Mouse (Mus musculus) kidney, embryonic 15.5 days (tissue): ENCODE results near the gene Supt3. TPM values are rescaled to one million over a fixed set of nuclear protein-coding genes. Genes with fewer than 3 reads are reported as not detected.
A peak's percentile ranks its signal among the peaks of the same experiment; 100 is the strongest.

Source experiments
- ATAC-seq: fragments of 200-750 bp; cut with Nextera tagmentation; replicated peaks from 2 replicates; pipeline ENCODE4 v1.8.0; 2017; ENCODE audit warnings: moderate TSS enrichment; ENCODE audit not compliant: low FRiP score
- H3K27ac ChIP-seq: fragments of 300-500 bp; sonication (generic); 2 replicates; pipeline ENCODE4 v1.5.1; 2015; ENCODE audit warnings: mild to moderate bottlenecking, inconsistent platforms
- H3K27me3 ChIP-seq: fragments of 300-500 bp; sonication (generic); 2 replicates; pipeline ENCODE4 v1.6.1; 2015; ENCODE audit warnings: inconsistent platforms
- H3K36me3 ChIP-seq: fragments of 300-500 bp; sonication (generic); 2 replicates; pipeline ENCODE4 v1.6.1; 2015; ENCODE audit warnings: inconsistent platforms
- H3K4me1 ChIP-seq: fragments of 300-500 bp; sonication (generic); 2 replicates; pipeline ENCODE4 v1.6.1; 2015; ENCODE audit warnings: inconsistent platforms
- H3K4me2 ChIP-seq: fragments of 300-500 bp; sonication (generic); 2 replicates; pipeline ENCODE4 v1.6.1; 2015; ENCODE audit warnings: moderate library complexity, mild to moderate bottlenecking, inconsistent platforms
- H3K4me3 ChIP-seq: fragments of 300-500 bp; sonication (generic); replicated peaks from 2 replicates; pipeline ENCODE4 v1.5.1; 2015; ENCODE audit warnings: mild to moderate bottlenecking, inconsistent platforms
- H3K9ac ChIP-seq: fragments of 300-500 bp; sonication (generic); 2 replicates; pipeline ENCODE4 v1.6.1; 2015; ENCODE audit warnings: mild to moderate bottlenecking, inconsistent platforms
- H3K9me3 ChIP-seq: fragments of 300-500 bp; sonication (generic); replicated peaks from 2 replicates; pipeline ENCODE4 v1.6.1; 2016; ENCODE audit warnings: inconsistent platforms
- WGBS: fragments of 180-500 bp; shearing (Covaris S2); methylation state at CpG from one replicate; pipeline ENCODE4 v1.1.7; 2015; ENCODE audit warnings: mixed read lengths; 5-methylcytosine and 5-hydroxymethylcytosine counted together
- polyA plus RNA-seq: library from polyadenylated mRNA; unstranded; fragments of >200 nt; fragmentation: Nextera tagmentation; extraction: Ambion mirVana; gene quantifications from 2 replicates; pipeline ENCODE4 v1.2.1, GENCODE M21; 2015

Gene Supt3
- polyA plus RNA-seq, 1 experiment from 2014 or later = 22.4 TPM

DNA sequence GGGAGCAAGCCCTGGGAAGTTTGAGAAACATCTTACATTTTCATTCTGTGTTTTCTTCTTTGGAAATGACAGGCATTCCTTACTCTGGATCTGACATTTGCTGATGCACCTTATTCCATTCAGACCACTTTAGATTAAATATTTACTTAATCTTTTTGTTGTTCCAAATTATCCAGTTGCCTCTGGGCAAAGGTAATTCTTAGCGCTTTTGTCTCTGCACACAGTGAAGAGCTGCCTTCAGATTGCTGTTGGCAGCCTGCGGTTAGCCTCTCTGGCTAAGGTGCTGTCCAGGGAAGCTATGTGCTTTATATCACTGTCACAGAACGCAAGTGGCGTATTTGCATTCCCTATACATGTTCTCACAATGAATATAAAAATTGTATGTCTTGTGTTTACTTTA is 226.4 kb downstream of the Supt3 start:
- no peaks in the 10 kb centered on the region for H3K36me3 ChIP-seq
- no peaks in the 10 kb centered on the region for H3K9me3 ChIP-seq
- H3K4me3 ChIP-seq = no peak overlapping the region
- no peak overlapping the region for H3K27ac ChIP-seq
- no peak overlapping the region for H3K4me2 ChIP-seq
- no peak for ATAC-seq
- no peaks in the 10 kb centered on the region for H3K4me1 ChIP-seq
- no peaks in the 10 kb centered on the region for H3K27me3 ChIP-seq
- no peak overlapping the region for H3K9ac ChIP-seq
- WGBS = 91% methylated on average over 4 of the region's 4 CpGs

DNA sequence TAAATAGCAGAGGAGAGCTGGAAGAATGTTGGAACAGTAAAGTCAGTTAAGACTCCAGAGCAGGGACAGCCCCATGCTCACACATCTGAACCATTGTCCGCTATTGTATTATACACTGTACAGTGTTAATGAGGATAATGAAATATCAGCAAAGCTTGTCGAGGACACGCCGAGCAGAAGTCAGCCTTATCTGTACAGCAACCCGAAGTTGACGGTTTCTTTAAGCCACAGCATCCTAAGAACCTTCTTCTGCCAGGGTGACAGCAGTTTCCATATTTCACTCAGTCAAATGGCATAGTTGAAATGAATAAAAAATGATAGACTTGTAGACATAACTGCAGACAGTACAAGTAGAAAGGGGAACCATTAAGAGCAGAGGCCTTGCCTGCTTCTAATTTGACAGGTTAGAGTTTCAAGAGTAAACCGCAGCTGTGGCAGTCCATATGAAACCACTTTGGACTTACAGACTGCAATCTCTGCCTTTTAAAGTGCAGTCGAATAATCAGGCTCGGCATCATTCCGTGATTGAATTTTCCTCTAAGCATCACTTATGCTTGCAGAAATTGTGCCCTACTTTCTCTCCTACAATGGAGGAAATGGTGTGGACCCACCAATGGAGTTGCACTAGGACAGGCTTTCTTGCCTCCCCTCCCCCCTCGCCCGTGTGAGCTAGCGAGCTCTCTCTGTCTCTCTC is 227.7 kb downstream of the Supt3 start:
- no peak for ATAC-seq
- Histone ChIP-seq H3K9me3 (no peaks in the 10 kb centered on the region), H3K36me3 (no peaks in the 10 kb centered on the region), H3K27ac (no peak overlapping the region), H3K4me2 (no peak overlapping the region), H3K4me3 (no peak overlapping the region), H3K4me1 (no peaks in the 10 kb centered on the region), H3K27me3 (no peaks in the 10 kb centered on the region), H3K9ac (no peak overlapping the region)
- 91% methylated on average over 13 of the region's 13 CpGs for WGBS

- Histone ChIP-seq H3K36me3 (no peaks in the 10 kb centered on the region), H3K9me3 (no peaks in the 10 kb centered on the region), H3K4me2 (no peak overlapping the region), H3K4me3 (no peak overlapping the region), H3K9ac (no peak overlapping the region), H3K27ac (no peak overlapping the region), H3K27me3 (no peaks in the 10 kb centered on the region), H3K4me1 (no peaks in the 10 kb centered on the region)
- 82% methylated on average over 1 of the region's 1 CpGs for WGBS
- no peak for ATAC-seq
Measured at GRCm38 (mm10) chr17:45007461-45007860, 230.5 kb downstream of the Supt3 start.

DNA sequence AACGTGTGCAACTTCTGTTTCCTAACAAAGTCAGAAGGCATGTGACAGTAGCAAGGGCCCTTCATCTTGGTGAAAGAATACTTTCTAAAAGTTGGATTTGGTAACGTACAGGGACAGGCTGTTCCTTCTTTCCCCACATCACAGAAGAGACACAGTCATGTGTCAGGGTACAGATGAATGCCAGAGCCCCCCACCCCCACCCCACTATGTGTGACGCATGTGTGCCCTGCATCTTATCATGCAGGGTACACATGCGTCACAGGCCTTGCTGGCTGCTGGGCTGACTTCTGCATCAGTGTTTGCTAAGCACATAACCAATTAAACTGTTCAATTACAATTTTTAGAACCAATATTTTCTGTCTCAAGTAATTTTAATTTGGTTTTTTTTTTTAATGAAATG is 231.7 kb downstream of the Supt3 start:
- Histone ChIP-seq H3K36me3 (no peaks in the 10 kb centered on the region), H3K9me3 (no peaks in the 10 kb centered on the region), H3K27me3 (no peaks in the 10 kb centered on the region), H3K27ac (no peak overlapping the region), H3K4me3 (no peak overlapping the region), H3K4me2 (no peak overlapping the region), H3K4me1 (no peaks in the 10 kb centered on the region), H3K9ac (no peak overlapping the region)
- 81% methylated on average over 4 of the region's 4 CpGs for WGBS
- ATAC-seq = no peak

GRCm38 (mm10) chr17:45010409-45010808 is 233.5 kb downstream of the Supt3 start:
- H3K27me3 ChIP-seq = no peaks in the 10 kb centered on the region
- ATAC-seq = no peak
- 87% methylated on average over 2 of the region's 2 CpGs for WGBS
- H3K4me3 ChIP-seq = no peak overlapping the region
- no peaks in the 10 kb centered on the region for H3K4me1 ChIP-seq
- H3K9me3 ChIP-seq = no peaks in the 10 kb centered on the region
- no peak overlapping the region for H3K27ac ChIP-seq
- H3K9ac ChIP-seq = no peak overlapping the region
- no peak overlapping the region for H3K4me2 ChIP-seq
- H3K36me3 ChIP-seq = no peaks in the 10 kb centered on the region

- Histone ChIP-seq H3K36me3 (no peaks in the 10 kb centered on the region), H3K9ac (no peak overlapping the region), H3K4me3 (no peak overlapping the region), H3K27me3 (no peaks in the 10 kb centered on the region), H3K4me2 (no peak overlapping the region), H3K9me3 (no peaks in the 10 kb centered on the region), H3K4me1 (no peaks in the 10 kb centered on the region), H3K27ac (no peak overlapping the region)
- ATAC-seq = no peak
- WGBS = 78% methylated on average over 4 of the region's 4 CpGs
Measured at GRCm38 (mm10) chr17:45016746-45017145, 239.8 kb downstream of the Supt3 start.

DNA sequence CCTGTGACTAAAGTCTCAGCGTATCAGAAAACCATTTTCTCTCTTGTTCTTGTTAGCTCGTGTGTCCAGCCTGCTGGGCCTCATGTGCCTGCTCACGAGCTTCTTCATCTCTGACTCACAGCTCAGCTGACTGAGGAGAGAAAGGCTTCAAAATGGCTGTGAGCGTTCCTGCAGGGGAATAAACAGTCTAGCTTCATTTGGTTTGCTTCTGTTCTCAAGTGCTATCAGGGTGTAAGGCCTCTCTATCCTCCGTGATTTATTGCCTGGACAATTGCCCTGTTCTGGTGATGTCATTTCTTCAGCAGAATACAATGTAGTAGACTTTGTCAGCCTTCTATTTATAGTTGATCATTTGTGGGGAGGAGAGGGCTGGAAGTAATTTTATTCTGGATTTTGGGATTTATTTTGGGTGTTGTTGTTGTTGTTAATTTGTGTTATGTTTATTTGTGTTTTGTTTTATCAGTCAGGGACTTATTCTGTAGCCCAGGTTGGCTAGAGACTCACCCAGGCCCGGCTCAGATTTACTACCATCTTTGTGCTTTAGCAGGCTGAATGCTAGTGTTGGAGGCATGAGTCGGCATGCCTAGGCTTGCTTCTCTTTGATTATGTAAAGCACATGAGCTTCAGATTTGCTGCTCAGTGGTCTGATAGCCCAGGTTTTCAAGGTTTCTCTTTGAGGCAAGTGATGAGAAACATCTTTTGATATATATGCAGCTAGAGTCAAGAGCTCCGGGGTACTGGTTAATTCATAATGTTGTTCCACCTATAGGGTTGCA is 243.4 kb downstream of the Supt3 start:
- Histone ChIP-seq H3K36me3 (no peaks in the 10 kb centered on the region), H3K4me1 (no peaks in the 10 kb centered on the region), H3K27ac (no peak overlapping the region), H3K9me3 (no peaks in the 10 kb centered on the region), H3K4me3 (no peak overlapping the region), H3K4me2 (no peak overlapping the region), H3K27me3 (no peaks in the 10 kb centered on the region), H3K9ac (no peak overlapping the region)
- no peak for ATAC-seq
- 59% methylated on average over 8 of the region's 8 CpGs for WGBS

DNA sequence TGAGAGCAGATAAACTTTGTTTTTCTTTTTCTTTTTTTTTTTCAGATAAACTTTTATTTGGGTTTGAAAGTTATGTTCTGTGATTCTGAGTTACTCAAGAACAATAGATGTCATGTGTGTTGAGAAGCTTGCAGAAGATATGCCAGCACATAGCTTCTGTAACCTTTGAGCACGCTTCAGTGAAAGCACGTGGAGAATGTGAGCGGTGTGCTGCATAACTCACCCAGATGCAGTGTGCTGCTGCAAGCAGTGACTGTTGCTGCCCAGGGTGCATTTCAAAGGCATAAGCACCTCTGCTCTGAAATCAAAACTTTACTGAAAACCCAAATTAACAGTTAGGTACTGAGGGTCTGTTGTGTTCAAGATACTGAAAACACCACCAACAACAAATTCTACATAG is 251.5 kb downstream of the Supt3 start:
- no peak for ATAC-seq
- H3K4me1 ChIP-seq = 0 out of 2 replicates have a peak, but pooled peaks cover 7% of the 10 kb centered on the region
- no peaks in the 10 kb centered on the region for H3K9me3 ChIP-seq
- H3K9ac ChIP-seq = no peak overlapping the region
- no peaks in the 10 kb centered on the region for H3K27me3 ChIP-seq
- WGBS = 48% methylated on average over 3 of the region's 3 CpGs
- no peak overlapping the region for H3K4me3 ChIP-seq
- H3K36me3 ChIP-seq = no peaks in the 10 kb centered on the region
- no peak overlapping the region for H3K27ac ChIP-seq
- no peak overlapping the region for H3K4me2 ChIP-seq

- no peak for ATAC-seq
- no peak overlapping the region for H3K4me2 ChIP-seq
Measured at GRCm38 (mm10) chr17:45029106-45029505, 252.2 kb downstream of the Supt3 start.

DNA sequence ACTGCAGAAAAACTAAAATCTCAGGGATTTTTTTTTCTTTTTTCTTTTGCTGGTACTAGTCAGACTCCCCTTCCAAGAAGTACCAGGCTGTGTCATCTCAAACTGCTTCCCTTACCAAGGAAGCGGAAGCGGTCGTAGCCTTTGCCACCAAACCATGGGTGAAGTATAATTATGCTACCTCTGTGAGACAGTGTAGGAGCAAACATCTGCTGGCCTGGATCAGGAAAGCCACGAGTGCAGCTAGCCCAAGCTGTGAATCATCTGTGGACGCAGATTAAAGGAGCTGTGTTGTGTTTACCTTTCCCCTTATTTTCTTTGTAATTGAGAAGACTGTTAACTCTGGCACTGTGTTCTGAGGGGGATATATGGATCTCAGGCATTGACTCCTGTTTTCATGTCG is 255.3 kb downstream of the Supt3 start:
- no peak overlapping the region for H3K4me2 ChIP-seq
- H3K36me3 ChIP-seq = no peaks in the 10 kb centered on the region
- H3K27ac ChIP-seq = no peak overlapping the region
- no peak overlapping the region for H3K9ac ChIP-seq
- 0 out of 2 replicates have a peak, but pooled peaks have one; percentile 25 for ATAC-seq
- no peaks in the 10 kb centered on the region for H3K27me3 ChIP-seq
- H3K4me1 ChIP-seq = 0 out of 2 replicates have a peak, but pooled peaks cover 7% of the 10 kb centered on the region
- no peaks in the 10 kb centered on the region for H3K9me3 ChIP-seq
- WGBS = 32% methylated on average over 6 of the region's 6 CpGs
- H3K4me3 ChIP-seq = no peak overlapping the region

More at GRCm38 (mm10) chr17:45029106-45029505, 252.2 kb downstream of the Supt3 start:
- Histone ChIP-seq H3K27me3 (no peaks in the 10 kb centered on the region), H3K4me1 (0 out of 2 replicates have a peak, but pooled peaks cover 7% of the 10 kb centered on the region), H3K9me3 (no peaks in the 10 kb centered on the region), H3K27ac (no peak overlapping the region), H3K9ac (no peak overlapping the region), H3K36me3 (no peaks in the 10 kb centered on the region), H3K4me3 (no peak overlapping the region)
- 94% methylated on average over 1 of the region's 1 CpGs for WGBS

DNA sequence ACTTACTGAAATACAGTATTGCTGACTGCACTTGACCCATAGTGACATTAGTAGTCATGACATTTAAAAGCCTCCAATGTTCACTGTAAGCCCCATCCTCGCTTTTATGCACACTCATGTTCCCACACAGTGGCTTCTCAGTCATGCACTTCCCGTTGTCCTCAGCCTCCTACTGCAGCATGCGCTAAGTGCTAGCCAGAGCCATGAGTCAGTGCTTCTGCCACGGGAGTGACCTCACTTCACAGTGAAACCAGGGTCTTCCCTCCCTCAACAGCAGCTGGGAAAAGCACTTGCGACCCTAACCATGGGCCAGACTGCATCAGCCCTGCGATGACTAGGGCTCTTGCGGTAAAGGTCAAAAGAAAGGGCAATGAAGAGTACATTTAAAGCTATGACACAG is 256.7 kb downstream of the Supt3 start:
- 0 out of 2 replicates have a peak, but pooled peaks cover 4% of the 10 kb centered on the region for H3K36me3 ChIP-seq
- no peaks in the 10 kb centered on the region for H3K27me3 ChIP-seq
- no peak overlapping the region for H3K4me2 ChIP-seq
- no peak for ATAC-seq
- H3K9ac ChIP-seq = no peak overlapping the region
- H3K4me1 ChIP-seq = 0 out of 2 replicates have a peak, but pooled peaks cover 7% of the 10 kb centered on the region
- no peak overlapping the region for H3K4me3 ChIP-seq
- H3K27ac ChIP-seq = no peak overlapping the region
- no peaks in the 10 kb centered on the region for H3K9me3 ChIP-seq
- whole genome bisulfite sequencing = 38% methylated on average over 7 of the region's 7 CpGs

GRCm38 (mm10) chr17:45041084-45041483 is 264.1 kb downstream of the Supt3 start:
- no peak overlapping the region for H3K27ac ChIP-seq
- H3K4me2 ChIP-seq = no peak overlapping the region
- no peaks in the 10 kb centered on the region for H3K9me3 ChIP-seq
- no peak overlapping the region for H3K9ac ChIP-seq
- no peak for ATAC-seq
- 91% methylated on average over 2 of the region's 2 CpGs for WGBS
- 0 out of 2 replicates have a peak, but pooled peaks cover 4% of the 10 kb centered on the region for H3K36me3 ChIP-seq
- no peak overlapping the region for H3K4me3 ChIP-seq
- no peaks in the 10 kb centered on the region for H3K4me1 ChIP-seq
- H3K27me3 ChIP-seq = no peaks in the 10 kb centered on the region
